19 mouse cellular contexts compared by ENCODE assay signal in genomic region chrX:53799074-53799473, GRCm38 (mm10). TPM values are rescaled to one million over a fixed set of nuclear protein-coding genes. Genes with fewer than 3 reads are reported as not detected.
DNase-seq lines count a peak whose midpoint lies in the region; ATAC-seq and TF ChIP-seq lines count a peak whose summit lies in the region.
"Had no signal": no experiment of that assay in that cellular context is flagged by ENCODE, and none has a peak within 500 bp of the region (broad histone marks: within the 10 kb centered on the region; RNA-seq: fewer than 3 reads in every experiment).

No protein-coding gene starts in this region.

- DNase-seq in embryonic facial prominence, embryonic 11.5 days (ENCODE audit: low spot score): peak; percentile 9
- DNase-seq in embryonic facial prominence, embryonic 10.5 days (ENCODE audit: low spot score): no peak
- no peak for DNase-seq in left cerebral cortex, adult 2 months (ENCODE audit: extremely low spot score in 1 of 2, low spot score in 2 of 2)
- DNase-seq in left cerebral cortex, adult 9 months (ENCODE audit: low spot score in 2 of 2): no peak
- DNase-seq in MN1 (ENCODE audit: low spot score): peak; percentile 15
- DNase-seq in hindlimb bud, embryonic 11.5 days (ENCODE audit: extremely low spot score, low read depth, low spot score): peak; percentile 10
- DNase-seq in kidney, postnatal 36 days: no peak
- DNase-seq: heart, adult 11 months; lung, adult 2 months; thymus, postnatal 14 days had no signal

- H3K4me1 ChIP-seq in embryonic facial prominence, embryonic 11.5 days (ENCODE audit: control insufficient read depth, insufficient read depth, low read length): no peaks in the 10 kb centered on the region
- no peaks in the 10 kb centered on the region for H3K4me1 ChIP-seq in embryonic facial prominence, embryonic 10.5 days
- no peaks in the 10 kb centered on the region for H3K4me1 ChIP-seq in hindbrain, embryonic 16.5 days (ENCODE audit: control insufficient read depth, insufficient read depth, low read depth, low read length)
- H3K4me1 ChIP-seq: midbrain, embryonic 12.5 days had no signal

- no peak overlapping the region for H3K9ac ChIP-seq in embryonic facial prominence, embryonic 11.5 days (replicated peaks; ENCODE audit: low read length)
- no peak overlapping the region for H3K9ac ChIP-seq in hindbrain, embryonic 16.5 days (ENCODE audit: low read depth, low read length)
- H3K9ac ChIP-seq: midbrain, embryonic 12.5 days had no signal

- no peak overlapping the region for H3K27ac ChIP-seq in embryonic facial prominence, embryonic 11.5 days (replicated peaks; ENCODE audit: low read depth, low read length)
- H3K27ac ChIP-seq in embryonic facial prominence, embryonic 10.5 days (replicated peaks): no peak overlapping the region
- no peak overlapping the region for H3K27ac ChIP-seq in left cerebral cortex, adult 2 months
- H3K27ac ChIP-seq in hindbrain, embryonic 16.5 days (ENCODE audit: low read depth, low read length): no peak overlapping the region
- H3K27ac ChIP-seq: midbrain, embryonic 12.5 days had no signal

- intact Hi-C loops in left cerebral cortex, adult 2 months (cut with DNase I): loop anchor here (5.0 kb wide), 1 partner anchor 192 kb away; the partner anchor contains the start of genes Gm14597 and Rtl8c

- no peaks in the 10 kb centered on the region for H3K9me3 ChIP-seq in embryonic facial prominence, embryonic 11.5 days (replicated peaks; ENCODE audit: control insufficient read depth, low read length)
- H3K9me3 ChIP-seq in embryonic facial prominence, embryonic 10.5 days: no peaks in the 10 kb centered on the region
- no peaks in the 10 kb centered on the region for H3K9me3 ChIP-seq in hindbrain, embryonic 16.5 days (ENCODE audit: control insufficient read depth, low read length)
- H3K9me3 ChIP-seq: midbrain, embryonic 12.5 days had no signal

- no peak for ATAC-seq in embryonic facial prominence, embryonic 11.5 days (replicated peaks; ENCODE audit: insufficient number of reproducible peaks, low FRiP score, low TSS enrichment, low read depth)
- ATAC-seq in hindbrain, embryonic 16.5 days: no peak
- ATAC-seq: activated CD4-positive, CD25-positive, alpha-beta regulatory T cell, adult 4 months; forebrain, embryonic 16.5 days had no signal

- 36% methylated on average over 3 of the region's 3 CpGs for WGBS in embryonic facial prominence, embryonic 11.5 days
- WGBS in embryonic facial prominence, embryonic 10.5 days: 45% methylated on average over 3 of the region's 3 CpGs
- 41% methylated on average over 3 of the region's 3 CpGs for WGBS in hindbrain, embryonic 16.5 days

- H3K4me2 ChIP-seq in embryonic facial prominence, embryonic 11.5 days (ENCODE audit: low read depth, low read length): no peak overlapping the region
- no peak overlapping the region for H3K4me2 ChIP-seq in hindbrain, embryonic 16.5 days (ENCODE audit: low read length)
- H3K4me2 ChIP-seq: midbrain, embryonic 12.5 days had no signal

- TF ChIP-seq CTCF in left cerebral cortex, adult 2 months (IDR thresholded peaks at IDR 0.05): peak; percentile 45

- no peaks in the 10 kb centered on the region for H3K27me3 ChIP-seq in embryonic facial prominence, embryonic 11.5 days (ENCODE audit: control insufficient read depth, insufficient read depth, low read length)
- H3K27me3 ChIP-seq in embryonic facial prominence, embryonic 10.5 days (replicated peaks; ENCODE audit: low read depth, poor library complexity, severe bottlenecking): no peaks in the 10 kb centered on the region
- H3K27me3 ChIP-seq in hindbrain, embryonic 16.5 days (replicated peaks; ENCODE audit: control insufficient read depth, insufficient read depth, low read length): no peaks in the 10 kb centered on the region
- H3K27me3 ChIP-seq: midbrain, embryonic 12.5 days had no signal

- H3K4me3 ChIP-seq in embryonic facial prominence, embryonic 11.5 days (ENCODE audit: low read depth, low read length): no peak overlapping the region
- no peak overlapping the region for H3K4me3 ChIP-seq in embryonic facial prominence, embryonic 10.5 days
- no peak overlapping the region for H3K4me3 ChIP-seq in left cerebral cortex, adult 2 months
- no peak overlapping the region for H3K4me3 ChIP-seq in hindbrain, embryonic 16.5 days (ENCODE audit: low read length)
- H3K4me3 ChIP-seq: midbrain, embryonic 12.5 days had no signal

- H3K36me3 ChIP-seq in embryonic facial prominence, embryonic 11.5 days (replicated peaks; ENCODE audit: control insufficient read depth, insufficient read depth, low read depth, low read length): no peaks in the 10 kb centered on the region
- H3K36me3 ChIP-seq in embryonic facial prominence, embryonic 10.5 days (replicated peaks): no peaks in the 10 kb centered on the region
- no peaks in the 10 kb centered on the region for H3K36me3 ChIP-seq in hindbrain, embryonic 16.5 days (ENCODE audit: control insufficient read depth, insufficient read depth, low read length)
- H3K36me3 ChIP-seq: midbrain, embryonic 12.5 days had no signal

RNA-seq across cellular contexts. Expression of gene Xlr, which starts 1.6 kb away (rescaled TPM):
- 1.1 and 1.5 TPM in 2 replicates for polyA plus RNA-seq in embryonic facial prominence, embryonic 11.5 days (2014; fragmentation: Nextera tagmentation; extraction: Ambion mirVana)
- polyA plus RNA-seq in embryonic facial prominence, embryonic 10.5 days (2016; fragmentation: Nextera tagmentation; extraction: Ambion mirVana): 0.50 and 0.73 TPM in 2 replicates
- 1 to 10 TPM; 1.2 TPM for total RNA-seq in left cerebral cortex, adult 2 months (2021)
- polyA plus RNA-seq in hindbrain, embryonic 16.5 days (2015; fragmentation: Nextera tagmentation; extraction: Ambion mirVana): 1.7 and 1.9 TPM in 2 replicates
- total RNA-seq: neutrophil, adult 5-6 weeks had no signal

RNA-seq across cellular contexts. Expression of gene Zfp36l3, which starts 22.9 kb away (rescaled TPM):
- not detected in 2 replicates for polyA plus RNA-seq in embryonic facial prominence, embryonic 11.5 days (2014; fragmentation: Nextera tagmentation; extraction: Ambion mirVana)
- polyA plus RNA-seq in embryonic facial prominence, embryonic 10.5 days (2016; fragmentation: Nextera tagmentation; extraction: Ambion mirVana): not detected in 2 replicates
- not detected for total RNA-seq in left cerebral cortex, adult 2 months (2021)
- polyA plus RNA-seq in hindbrain, embryonic 16.5 days (2015; fragmentation: Nextera tagmentation; extraction: Ambion mirVana): not detected in 2 replicates
- total RNA-seq: hematopoietic stem cell, adult 5-6 weeks; left cerebral cortex, postnatal 36 days; neutrophil, adult 5-6 weeks had no signal
- polyA plus RNA-seq: activated CD4-positive, CD25-positive, alpha-beta regulatory T cell, adult 4 months; forebrain, embryonic 16.5 days; midbrain, embryonic 12.5 days had no signal

RNA-seq across cellular contexts. Expression of gene 1700013H16Rik, which starts 41.4 kb away (rescaled TPM):
- 0.28 TPM in 1 of 2 replicates, not detected in the other for polyA plus RNA-seq in embryonic facial prominence, embryonic 11.5 days (2014; fragmentation: Nextera tagmentation; extraction: Ambion mirVana)
- polyA plus RNA-seq in embryonic facial prominence, embryonic 10.5 days (2016; fragmentation: Nextera tagmentation; extraction: Ambion mirVana): not detected in 2 replicates
- not detected for total RNA-seq in left cerebral cortex, adult 2 months (2021)
- not detected in 2 replicates for polyA plus RNA-seq in hindbrain, embryonic 16.5 days (2015; fragmentation: Nextera tagmentation; extraction: Ambion mirVana)
- total RNA-seq: hematopoietic stem cell, adult 5-6 weeks; left cerebral cortex, postnatal 36 days; neutrophil, adult 5-6 weeks had no signal
- polyA plus RNA-seq: activated CD4-positive, CD25-positive, alpha-beta regulatory T cell, adult 4 months; forebrain, embryonic 16.5 days; large intestine, adult 2 months; lung, adult 2 months; midbrain, embryonic 12.5 days; spleen, adult 2 months had no signal

Comparison
In these comparisons a context has a peak if more than half of its experiments do, and no peak if none do; other contexts are left out.
1. DNase-seq: peak in embryonic facial prominence, embryonic 11.5 days (single experiment), MN1 (single experiment) and hindlimb bud, embryonic 11.5 days (single experiment); none in embryonic facial prominence, embryonic 10.5 days (single experiment), left cerebral cortex, adult 2 months (0 of 2), left cerebral cortex, adult 9 months (0 of 2) and kidney, postnatal 36 days (0 of 2).